Mouse (Mus musculus): ENCODE results near the gene Grk1. TPM values are rescaled to one million over a fixed set of nuclear protein-coding genes. Genes with fewer than 3 reads are reported as not detected.

Gene Grk1
- polyA plus RNA-seq, 1 experiment: not detected

DNA sequence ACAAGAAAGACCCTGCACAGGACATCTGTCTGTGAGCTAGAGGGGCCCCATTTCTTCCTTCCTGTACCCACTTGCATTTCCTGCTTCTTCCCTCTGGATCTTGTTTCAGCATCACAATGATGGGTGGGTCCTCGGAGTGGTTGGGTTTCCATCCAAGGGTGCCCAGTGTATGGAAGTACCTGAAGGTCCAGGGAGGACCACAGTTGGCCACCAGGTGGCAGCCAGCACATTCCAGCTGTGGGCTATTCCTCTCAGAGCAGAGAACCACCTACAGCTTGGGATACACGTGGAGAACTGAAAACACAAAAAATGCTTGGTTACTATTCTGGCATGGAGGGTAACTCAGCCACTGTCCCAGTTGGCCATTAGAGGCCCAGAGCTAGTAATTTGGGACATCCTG, 50.4 kb downstream of the Grk1 start:
- no peaks in the 10 kb centered on the region for H3K36me3 ChIP-seq (ENCODE audit: control insufficient read depth, insufficient read depth)
- no peaks in the 10 kb centered on the region for H3K79me3 ChIP-seq (ENCODE audit: low read depth)
- H3K27me3 ChIP-seq (ENCODE audit: control insufficient read depth, insufficient read depth, insufficient read length): peaks cover 41% of the 10 kb centered on the region
- H3K4me3 ChIP-seq (ENCODE audit: insufficient read depth, poor library complexity, severe bottlenecking): no peak overlapping the region
- TF ChIP-seq MAX (IDR thresholded peaks at IDR 0.05) (no peak), CTCF (IDR thresholded peaks at IDR 0.05; ENCODE audit: control insufficient read depth, insufficient read depth, insufficient read length) (peak; percentile 57)
- no peak overlapping the region for H3ac ChIP-seq (ENCODE audit: control insufficient read depth, insufficient read length, low read depth)
- no peaks in the 10 kb centered on the region for H3K79me2 ChIP-seq (ENCODE audit: control insufficient read depth, insufficient read depth)

DNA sequence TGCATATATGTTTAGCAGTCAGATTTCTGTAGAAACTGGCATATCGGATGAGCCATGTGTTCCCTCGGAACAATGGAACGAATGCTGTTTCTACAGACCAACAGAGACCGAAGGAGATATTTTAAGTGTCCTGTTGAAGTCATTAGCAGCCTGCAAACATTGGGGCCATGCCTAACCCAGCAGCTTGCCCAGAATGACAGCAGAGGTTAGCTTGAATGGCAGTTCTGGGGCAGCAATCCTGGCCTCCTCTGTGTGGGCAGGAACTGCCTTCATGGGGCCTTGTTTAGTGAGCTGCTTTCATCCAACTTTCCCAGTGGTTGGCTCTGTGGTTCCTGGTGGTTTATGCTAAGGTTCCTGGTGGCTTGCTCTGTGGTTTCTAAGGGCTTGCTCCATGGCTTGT, 54.5 kb downstream of the Grk1 start:
- Histone ChIP-seq H3K36me3 (ENCODE audit: control insufficient read depth, insufficient read depth) (no peaks in the 10 kb centered on the region), H3K27me3 (ENCODE audit: control insufficient read depth, insufficient read depth, insufficient read length) (peaks cover 46% of the 10 kb centered on the region), H3K79me2 (ENCODE audit: control insufficient read depth, insufficient read depth) (no peaks in the 10 kb centered on the region), H3ac (ENCODE audit: control insufficient read depth, insufficient read length, low read depth) (no peak overlapping the region), H3K79me3 (ENCODE audit: low read depth) (no peaks in the 10 kb centered on the region), H3K4me3 (ENCODE audit: insufficient read depth, poor library complexity, severe bottlenecking) (no peak overlapping the region)
- TF ChIP-seq USF1 (IDR thresholded peaks at IDR 0.05; ENCODE audit: low read depth) (no peak), CTCF (IDR thresholded peaks at IDR 0.05; ENCODE audit: control insufficient read depth, insufficient read depth, insufficient read length) (no peak), MYOD1 (IDR thresholded peaks at IDR 0.05; ENCODE audit: control insufficient read depth, insufficient read length, low read depth) (no peak), MAX (IDR thresholded peaks at IDR 0.05) (no peak), MYOG (IDR thresholded peaks at IDR 0.05; ENCODE audit: control insufficient read depth, extremely low read depth, insufficient read length) (no peak), FOSL1 (IDR thresholded peaks at IDR 0.05; ENCODE audit: insufficient read depth, low read length, poor library complexity, severe bottlenecking) (no peak), CEBPB (IDR thresholded peaks at IDR 0.05; ENCODE audit: low read depth) (no peak)

DNA sequence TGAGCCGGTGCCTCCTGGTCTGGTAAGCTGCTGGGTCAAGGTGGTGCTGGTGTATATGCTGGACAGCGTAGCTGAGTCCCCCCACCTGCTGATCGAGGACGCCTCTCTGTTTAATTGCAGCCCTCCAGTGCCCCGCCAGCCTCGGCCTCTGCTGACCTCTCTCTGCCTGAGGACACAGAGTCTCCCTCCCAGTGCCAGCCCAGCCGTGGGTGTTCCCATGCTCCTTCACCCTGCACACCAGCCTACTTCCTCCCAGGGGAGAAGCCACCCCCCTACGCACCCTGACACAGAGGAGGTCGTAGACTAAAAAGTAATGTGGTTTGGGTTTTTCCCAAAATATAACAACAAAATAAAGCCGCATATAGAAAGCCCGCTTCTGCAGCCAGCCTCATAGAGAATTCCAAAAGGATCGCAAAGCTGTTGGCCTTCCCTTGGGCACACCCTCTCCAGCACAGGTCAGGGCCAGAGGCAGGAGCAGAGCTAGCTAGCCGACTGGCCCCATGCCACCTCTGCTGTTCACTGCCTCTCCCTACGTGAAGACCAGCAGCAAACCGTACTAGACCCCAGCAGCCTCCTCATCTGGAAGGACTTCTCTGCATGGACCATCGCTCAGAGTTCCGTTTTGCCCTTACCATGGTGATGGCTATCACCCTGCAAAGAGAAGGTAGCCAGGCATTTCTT, 56.3 kb downstream of the Grk1 start:
- TF ChIP-seq MAX (IDR thresholded peaks at IDR 0.05) (no peak), FOSL1 (IDR thresholded peaks at IDR 0.05; ENCODE audit: insufficient read depth, low read length, poor library complexity, severe bottlenecking) (no peak)
- Histone ChIP-seq H3K27me3 (ENCODE audit: control insufficient read depth, insufficient read depth, insufficient read length) (peaks cover 60% of the 10 kb centered on the region), H3K79me2 (ENCODE audit: control insufficient read depth, insufficient read depth) (no peaks in the 10 kb centered on the region), H3K79me3 (ENCODE audit: low read depth) (no peaks in the 10 kb centered on the region), H3K36me3 (ENCODE audit: control insufficient read depth, insufficient read depth) (no peaks in the 10 kb centered on the region), H3ac (ENCODE audit: control insufficient read depth, insufficient read length, low read depth) (no peak overlapping the region), H3K4me3 (ENCODE audit: insufficient read depth, poor library complexity, severe bottlenecking) (no peak overlapping the region)

DNA sequence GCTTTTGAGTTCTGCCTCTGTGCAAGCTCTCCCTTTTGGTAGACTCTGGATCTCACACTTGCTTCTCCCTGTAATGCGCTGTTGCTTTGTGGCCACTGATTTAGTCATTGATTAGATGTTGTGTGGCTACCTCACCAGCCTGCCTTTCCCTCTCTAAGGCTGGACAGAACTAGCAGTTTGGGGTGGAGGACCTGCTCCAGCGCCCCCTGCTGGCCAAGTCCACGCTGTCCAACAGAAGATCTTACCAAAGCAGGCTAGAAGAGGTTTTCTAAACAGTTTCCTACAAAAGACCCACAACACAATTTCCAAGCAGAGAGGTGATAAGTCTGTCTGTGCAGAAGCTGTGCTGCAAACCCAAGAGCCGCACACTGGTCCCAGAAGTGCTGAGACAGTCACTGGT, 57.0 kb downstream of the Grk1 start:
- no peak for TF ChIP-seq FOSL1 (IDR thresholded peaks at IDR 0.05; ENCODE audit: insufficient read depth, low read length, poor library complexity, severe bottlenecking)
- TF ChIP-seq CTCF (IDR thresholded peaks at IDR 0.05; ENCODE audit: control insufficient read depth, insufficient read depth, insufficient read length): peak; percentile 52
- no peak for TF ChIP-seq MYOD1 (IDR thresholded peaks at IDR 0.05; ENCODE audit: control insufficient read depth, insufficient read length, low read depth)
- TF ChIP-seq CEBPB (IDR thresholded peaks at IDR 0.05; ENCODE audit: low read depth): no peak
- TF ChIP-seq MAX (IDR thresholded peaks at IDR 0.05): no peak
- Histone ChIP-seq H3K36me3 (ENCODE audit: control insufficient read depth, insufficient read depth) (no peaks in the 10 kb centered on the region), H3ac (ENCODE audit: control insufficient read depth, insufficient read length, low read depth) (no peak overlapping the region), H3K79me2 (ENCODE audit: control insufficient read depth, insufficient read depth) (no peaks in the 10 kb centered on the region), H3K4me3 (ENCODE audit: insufficient read depth, poor library complexity, severe bottlenecking) (no peak overlapping the region), H3K79me3 (ENCODE audit: low read depth) (no peaks in the 10 kb centered on the region), H3K27me3 (ENCODE audit: control insufficient read depth, insufficient read depth, insufficient read length) (peaks cover 60% of the 10 kb centered on the region)

DNA sequence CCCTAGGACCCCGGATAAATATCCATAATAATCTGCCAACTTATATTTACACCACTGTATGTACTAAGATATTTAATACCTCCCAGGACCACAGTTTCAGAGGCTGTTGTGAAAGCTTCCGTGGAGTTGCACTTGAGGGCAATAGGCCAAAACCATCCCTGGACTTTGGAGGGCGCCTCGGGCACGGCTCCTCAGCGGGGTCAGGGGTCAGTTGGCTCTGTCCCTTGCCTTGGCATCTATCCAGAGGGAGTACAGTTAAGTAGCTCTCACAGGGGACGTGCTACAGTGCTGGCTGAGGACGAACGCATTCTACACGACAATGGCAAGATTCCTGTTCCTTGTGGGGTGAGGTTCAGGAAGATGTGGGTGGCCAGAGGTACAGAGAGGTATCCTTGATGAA, 57.5 kb downstream of the Grk1 start:
- TF ChIP-seq MAX (IDR thresholded peaks at IDR 0.05): no peak
- TF ChIP-seq FOSL1 (IDR thresholded peaks at IDR 0.05; ENCODE audit: insufficient read depth, low read length, poor library complexity, severe bottlenecking): no peak
- no peak for TF ChIP-seq MYOD1 (IDR thresholded peaks at IDR 0.05; ENCODE audit: control insufficient read depth, insufficient read length, low read depth)
- TF ChIP-seq CEBPB (IDR thresholded peaks at IDR 0.05; ENCODE audit: low read depth): no peak
- TF ChIP-seq USF1 (IDR thresholded peaks at IDR 0.05; ENCODE audit: low read depth): no peak
- no peak for TF ChIP-seq CTCF (IDR thresholded peaks at IDR 0.05; ENCODE audit: control insufficient read depth, insufficient read depth, insufficient read length)
- TF ChIP-seq MYOG (IDR thresholded peaks at IDR 0.05; ENCODE audit: control insufficient read depth, extremely low read depth, insufficient read length): no peak
- H3K36me3 ChIP-seq (ENCODE audit: control insufficient read depth, insufficient read depth): no peaks in the 10 kb centered on the region

DNA sequence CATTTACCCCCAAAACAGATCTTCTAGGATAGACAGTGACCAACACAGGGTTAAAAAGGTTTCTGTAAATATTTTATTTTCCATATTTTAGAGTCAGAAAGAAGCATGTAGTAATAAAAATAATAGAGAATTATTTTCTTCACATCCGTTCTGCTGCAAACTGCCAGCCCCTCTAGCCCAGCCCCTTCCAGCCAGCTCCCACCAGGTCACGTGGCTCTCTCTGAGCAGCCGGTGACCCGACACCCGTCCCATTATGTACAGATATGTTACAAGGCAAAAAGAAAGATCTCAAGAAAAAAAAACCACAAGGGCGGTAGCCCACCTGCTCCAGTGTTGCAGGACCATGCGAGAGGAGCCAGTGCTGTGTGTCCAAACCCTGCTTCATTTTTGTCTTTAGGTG, 60.4 kb downstream of the Grk1 start:
- H3K4me3 ChIP-seq (ENCODE audit: insufficient read depth, poor library complexity, severe bottlenecking): no peak overlapping the region
- H3K79me3 ChIP-seq (ENCODE audit: low read depth): no peaks in the 10 kb centered on the region
- TF ChIP-seq MYOG (IDR thresholded peaks at IDR 0.05; ENCODE audit: control insufficient read depth, extremely low read depth, insufficient read length) (no peak), MAX (IDR thresholded peaks at IDR 0.05) (no peak), MYOD1 (IDR thresholded peaks at IDR 0.05; ENCODE audit: control insufficient read depth, insufficient read length, low read depth) (no peak), USF1 (IDR thresholded peaks at IDR 0.05; ENCODE audit: low read depth) (peak; percentile 18)
- H3K36me3 ChIP-seq (ENCODE audit: control insufficient read depth, insufficient read depth): no peaks in the 10 kb centered on the region
- H3K27me3 ChIP-seq (ENCODE audit: control insufficient read depth, insufficient read depth, insufficient read length): peaks cover 75% of the 10 kb centered on the region
- no peaks in the 10 kb centered on the region for H3K79me2 ChIP-seq (ENCODE audit: control insufficient read depth, insufficient read depth)
- H3ac ChIP-seq (ENCODE audit: control insufficient read depth, insufficient read length, low read depth): no peak overlapping the region

More for the DNA sequence above, 57.5 kb downstream of the Grk1 start:
- Histone ChIP-seq H3K27me3 (ENCODE audit: control insufficient read depth, insufficient read depth, insufficient read length) (peaks cover 59% of the 10 kb centered on the region), H3K4me3 (ENCODE audit: insufficient read depth, poor library complexity, severe bottlenecking) (no peak overlapping the region), H3K79me2 (ENCODE audit: control insufficient read depth, insufficient read depth) (no peaks in the 10 kb centered on the region), H3K79me3 (ENCODE audit: low read depth) (no peaks in the 10 kb centered on the region), H3ac (ENCODE audit: control insufficient read depth, insufficient read length, low read depth) (no peak overlapping the region)
